Mouse (Mus musculus) forebrain, postnatal 0 days (tissue): Measurements from ENCODE around the gene Pdlim5. TPM values are rescaled to one million over a fixed set of nuclear protein-coding genes. Genes with fewer than 3 reads are reported as not detected.

Source experiments
- ATAC-seq: fragments of 200-750 bp; cut with Nextera tagmentation; 2 replicates; pipeline ENCODE4 v1.8.0; 2017; ENCODE audit warnings: mild to moderate bottlenecking, moderate library complexity
- DNase-seq: peaks from one replicate; pipeline ENCODE4 v3.0.0-alpha.2; 2015
- H3K27ac ChIP-seq: fragments of 300-500 bp; sonication (generic); 2 replicates; pipeline ENCODE4 v1.5.1; 2014; ENCODE audit warnings: low read depth, mild to moderate bottlenecking, antibody characterized with exemption, low read length, moderate library complexity, mixed read lengths
- H3K27me3 ChIP-seq: fragments of 300-500 bp; sonication (generic); 2 replicates; pipeline ENCODE4 v1.6.1; 2014; ENCODE audit warnings: mild to moderate bottlenecking, low read length, mixed read lengths; ENCODE audit not compliant: insufficient read depth
- H3K36me3 ChIP-seq: fragments of 300-500 bp; sonication (generic); 2 replicates; pipeline ENCODE4 v1.6.1; 2014; ENCODE audit warnings: mild to moderate bottlenecking, moderate library complexity; ENCODE audit not compliant: insufficient read depth
- H3K4me1 ChIP-seq: fragments of 300-500 bp; sonication (generic); 2 replicates; pipeline ENCODE4 v1.6.1; 2014; ENCODE audit warnings: antibody characterized with exemption; ENCODE audit not compliant: insufficient read depth
- H3K4me2 ChIP-seq: fragments of 300-500 bp; sonication (generic); 2 replicates; pipeline ENCODE4 v1.6.1; 2014; ENCODE audit warnings: low read depth, mild to moderate bottlenecking, moderate library complexity
- H3K4me3 ChIP-seq: fragments of 300-500 bp; sonication (generic); 2 replicates; pipeline ENCODE4 v1.5.1; 2014; ENCODE audit warnings: low read depth, low read length, mixed read lengths
- H3K9ac ChIP-seq: fragments of 300-500 bp; sonication (generic); 2 replicates; pipeline ENCODE4 v1.6.1; 2014; ENCODE audit warnings: mild to moderate bottlenecking
- H3K9me3 ChIP-seq: fragments of 300-500 bp; sonication (generic); 2 replicates; pipeline ENCODE4 v1.6.1; 2016; ENCODE audit warnings: low read length
- CTCF ChIP-seq: sonication (generic); IDR thresholded peaks from 2 replicates; pipeline ENCODE4 v1.5.1; 2016; ENCODE audit warnings: antibody characterized with exemption, control low read depth, low read depth
- WGBS: fragments of 180-500 bp; shearing (Covaris S2); extraction: QIAGEN DNeasy Blood & Tissue Kit; methylation state at CpG from one replicate; pipeline ENCODE4 v1.1.7; 2014; 5-methylcytosine and 5-hydroxymethylcytosine counted together
- polyA plus RNA-seq: library from polyadenylated mRNA; unstranded; fragments of >200 nt; fragmentation: Nextera tagmentation; extraction: Ambion mirVana; gene quantifications from 2 replicates; pipeline ENCODE4 v1.2.1, GENCODE M21; 2015
- total RNA-seq: library from RNA; depleted of rRNA; stranded (reverse); fragments of >200 nt; gene quantifications from 2 replicates; pipeline ENCODE4 v1.2.3, GENCODE M21; 2014

Gene Pdlim5
- total and polyA plus RNA-seq, 2 experiments from 2014 or later, result 12.2 to 20.1 TPM

GRCm38 (mm10) chr3:142436824-142437223 lies 41.3 kb upstream of the Pdlim5 start:
- no peak for TF ChIP-seq CTCF
- Histone ChIP-seq H3K36me3 (no peaks in the 10 kb centered on the region), H3K4me3 (no peak overlapping the region), H3K4me1 (no peaks in the 10 kb centered on the region), H3K9me3 (no peaks in the 10 kb centered on the region), H3K27ac (no peak overlapping the region), H3K27me3 (no peaks in the 10 kb centered on the region), H3K4me2 (no peak overlapping the region), H3K9ac (no peak overlapping the region)
- WGBS, result 44% methylated on average over 6 of the region's 6 CpGs
- DNase-seq (no peak), ATAC-seq (no peak)

GRCm38 (mm10) chr3:142436212-142436611 lies 40.7 kb upstream of the Pdlim5 start:
- ATAC-seq, result no peak
- WGBS, result 71% methylated on average over 5 of the region's 5 CpGs
- Histone ChIP-seq H3K36me3 (no peaks in the 10 kb centered on the region), H3K4me2 (no peak overlapping the region), H3K27me3 (no peaks in the 10 kb centered on the region), H3K9me3 (no peaks in the 10 kb centered on the region), H3K9ac (no peak overlapping the region), H3K4me1 (no peaks in the 10 kb centered on the region), H3K27ac (no peak overlapping the region), H3K4me3 (no peak overlapping the region)
- DNase-seq, result no peak
- TF ChIP-seq CTCF, result no peak

- WGBS, result 75% methylated on average over 4 of the region's 4 CpGs
- H3K9ac ChIP-seq, result no peak overlapping the region
- DNase-seq (no peak), ATAC-seq (no peak)
- TF ChIP-seq CTCF, result no peak
- no peaks in the 10 kb centered on the region for H3K27me3 ChIP-seq
- H3K9me3 ChIP-seq, result no peaks in the 10 kb centered on the region
- no peaks in the 10 kb centered on the region for H3K36me3 ChIP-seq
- H3K4me3 ChIP-seq, result no peak overlapping the region
- H3K27ac ChIP-seq, result no peak overlapping the region
- H3K4me1 ChIP-seq, result no peaks in the 10 kb centered on the region
- H3K4me2 ChIP-seq, result no peak overlapping the region
Measured at GRCm38 (mm10) chr3:142434786-142435168, 39.3 kb upstream of the Pdlim5 start.

- Histone ChIP-seq H3K27ac (no peak overlapping the region), H3K9ac (no peak overlapping the region), H3K36me3 (no peaks in the 10 kb centered on the region), H3K27me3 (no peaks in the 10 kb centered on the region), H3K9me3 (no peaks in the 10 kb centered on the region), H3K4me3 (no peak overlapping the region), H3K4me1 (no peaks in the 10 kb centered on the region), H3K4me2 (no peak overlapping the region)
- ATAC-seq, result no peak
- DNase-seq, result no peak
- TF ChIP-seq CTCF, result no peak
- 50% methylated on average over 7 of the region's 7 CpGs for WGBS
Measured at GRCm38 (mm10) chr3:142434127-142434785, 38.8 kb upstream of the Pdlim5 start.

GRCm38 (mm10) chr3:142431481-142431880 lies 36.0 kb upstream of the Pdlim5 start:
- DNase-seq (no peak), ATAC-seq (no peak)
- 31% methylated on average over 3 of the region's 3 CpGs for WGBS
- Histone ChIP-seq H3K9ac (no peak overlapping the region), H3K27ac (no peak overlapping the region), H3K4me2 (no peak overlapping the region), H3K36me3 (no peaks in the 10 kb centered on the region), H3K4me1 (no peaks in the 10 kb centered on the region), H3K9me3 (no peaks in the 10 kb centered on the region), H3K4me3 (no peak overlapping the region), H3K27me3 (no peaks in the 10 kb centered on the region)
- no peak for TF ChIP-seq CTCF

GRCm38 (mm10) chr3:142430048-142430447 lies 34.6 kb upstream of the Pdlim5 start:
- ATAC-seq (no peak), DNase-seq (no peak)
- Histone ChIP-seq H3K36me3 (no peaks in the 10 kb centered on the region), H3K4me2 (no peak overlapping the region), H3K9me3 (no peaks in the 10 kb centered on the region), H3K4me1 (no peaks in the 10 kb centered on the region), H3K4me3 (no peak overlapping the region), H3K9ac (no peak overlapping the region), H3K27ac (no peak overlapping the region), H3K27me3 (no peaks in the 10 kb centered on the region)
- WGBS, result 84% methylated on average over 4 of the region's 4 CpGs
- TF ChIP-seq CTCF, result no peak

GRCm38 (mm10) chr3:142426806-142427205 lies 31.3 kb upstream of the Pdlim5 start:
- H3K27ac ChIP-seq, result no peak overlapping the region
- H3K27me3 ChIP-seq, result no peaks in the 10 kb centered on the region
- H3K4me3 ChIP-seq, result no peak overlapping the region
- no peak for DNase-seq
- no peaks in the 10 kb centered on the region for H3K4me1 ChIP-seq
- WGBS, result 18% methylated on average over 3 of the region's 3 CpGs
- H3K9ac ChIP-seq, result no peak overlapping the region
- ATAC-seq, result no peak
- no peak overlapping the region for H3K4me2 ChIP-seq
- H3K36me3 ChIP-seq, result no peaks in the 10 kb centered on the region
- no peaks in the 10 kb centered on the region for H3K9me3 ChIP-seq
- no peak for TF ChIP-seq CTCF

- H3K4me1 ChIP-seq, result no peaks in the 10 kb centered on the region
- 87% methylated on average over 1 of the region's 1 CpGs for WGBS
- DNase-seq (no peak), ATAC-seq (no peak)
- no peak overlapping the region for H3K9ac ChIP-seq
- H3K36me3 ChIP-seq, result no peaks in the 10 kb centered on the region
- no peak for TF ChIP-seq CTCF
- no peak overlapping the region for H3K27ac ChIP-seq
- no peaks in the 10 kb centered on the region for H3K9me3 ChIP-seq
- no peaks in the 10 kb centered on the region for H3K27me3 ChIP-seq
- no peak overlapping the region for H3K4me3 ChIP-seq
- no peak overlapping the region for H3K4me2 ChIP-seq
Measured at GRCm38 (mm10) chr3:142424134-142424533, 28.6 kb upstream of the Pdlim5 start.
